ENCODE assay signal across 2 mouse cellular contexts in the genomic region with DNA sequence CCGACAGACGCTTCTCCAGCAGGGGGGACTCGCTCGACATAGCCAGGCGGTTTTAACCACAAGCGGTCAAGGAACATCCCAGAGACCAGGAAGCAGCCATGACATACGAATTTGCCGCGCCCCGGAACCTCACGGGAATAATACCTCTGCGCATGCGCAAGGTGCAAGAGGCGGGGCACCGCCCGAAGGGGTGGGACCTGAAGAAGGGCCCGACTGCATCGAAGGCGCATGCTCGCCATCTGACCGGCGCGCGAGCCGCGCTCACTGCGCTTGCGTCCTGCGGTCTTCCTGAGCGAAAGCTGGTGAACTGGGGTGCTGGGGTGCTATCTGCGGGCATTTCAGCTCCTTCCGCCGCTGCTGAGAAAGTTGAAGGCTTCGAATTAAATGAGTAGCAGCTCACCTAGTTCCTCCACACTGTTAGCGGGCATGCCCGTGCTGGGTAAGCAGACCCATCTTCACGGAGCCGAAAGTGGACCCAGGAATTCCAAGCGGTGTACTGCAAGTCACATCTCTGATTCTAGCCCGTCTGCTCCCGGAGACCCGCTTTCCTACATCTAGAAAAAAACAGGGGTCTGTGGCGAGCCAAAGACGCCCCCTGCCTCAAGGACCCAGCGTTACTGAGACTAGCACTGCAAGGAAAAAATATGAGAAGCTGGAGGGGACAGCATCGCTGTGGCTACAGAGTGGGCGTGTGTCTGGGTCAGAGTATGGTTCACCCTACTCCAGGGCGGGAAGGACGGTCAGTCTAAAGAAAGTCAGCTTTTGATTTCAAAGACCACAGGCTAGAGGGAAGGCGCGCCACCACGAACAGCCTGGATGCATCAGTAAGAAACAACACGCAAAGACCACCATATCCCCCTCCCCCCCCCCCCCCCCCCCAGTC.
TF ChIP-seq lines count a peak whose summit lies in the region.

A gene (minus strand): TSS at position 172 of the 883 bp plus-strand sequence.

TF ChIP-seq in C2C12, 6 proteins besides CTCF, POLR2A, EP300 and RAD21 (continued from another document):
- TF ChIP-seq FOSL1 (IDR thresholded peaks at IDR 0.05; ENCODE audit: insufficient read depth, low read length, poor library complexity, severe bottlenecking) = no peak
TF ChIP-seq in C2C12: peak in this region for 0.

TF ChIP-seq in myocyte, 11 proteins besides CTCF, POLR2A, EP300 and RAD21 (continued from another document):
- peak; percentile 98 for TF ChIP-seq E2F4 (IDR thresholded peaks at IDR 0.05; ENCODE audit: insufficient read depth)
